Mouse (Mus musculus) embryonic fibroblast, embryonic 13.5 days (primary cell): ENCODE data around the gene Ruvbl2. TPM values are rescaled to one million over a fixed set of nuclear protein-coding genes. Genes with fewer than 3 reads are reported as not detected.

ENCODE experiments used
- H3K27ac ChIP-seq: 2 replicates; pipeline ENCODE4 v1.5.1; 2012; ENCODE audit warnings: low read length, control low read depth, inconsistent platforms; ENCODE audit not compliant: insufficient read depth
- H3K4me1 ChIP-seq: 2 replicates; pipeline ENCODE4 v1.6.1; 2011; ENCODE audit warnings: low read length; ENCODE audit not compliant: control insufficient read depth, insufficient read depth
- H3K4me3 ChIP-seq: 2 replicates; pipeline ENCODE4 v1.5.1; 2011; ENCODE audit warnings: mild to moderate bottlenecking, control low read depth, low read length; ENCODE audit not compliant: insufficient read depth
- CTCF ChIP-seq: IDR thresholded peaks from 2 replicates; pipeline ENCODE4 v1.5.1; 2011; ENCODE audit warnings: mild to moderate bottlenecking, control low read depth, low read length, moderate library complexity, borderline replicate concordance; ENCODE audit not compliant: insufficient read depth
- POLR2A ChIP-seq: IDR thresholded peaks from 2 replicates; pipeline ENCODE4 v1.6.1; 2011; ENCODE audit warnings: low read depth, mild to moderate bottlenecking, control low read depth, low read length, moderate library complexity
- polyA plus RNA-seq: library from polyadenylated mRNA; stranded (reverse); fragments of >200 nt; gene quantifications from 2 replicates; pipeline ENCODE4 v1.2.4, GENCODE M21; 2011; ENCODE audit warnings: low read depth; ENCODE audit not compliant: missing spikeins, insufficient read length

The Ruvbl2 gene
- polyA plus RNA-seq, 1 experiment: 74.6 TPM

- TF ChIP-seq CTCF: no peak
- no peak for TF ChIP-seq POLR2A
- Histone ChIP-seq H3K4me1 (0 out of 2 replicates have a peak, but pooled peaks cover 5% of the 10 kb centered on the region), H3K27ac (0 out of 2 replicates have a peak overlapping the region, but pooled peaks have one; percentile 11), H3K4me3 (peak overlapping the region; percentile 98)
These were observed 4.1 kb downstream of the Ruvbl2 start for GRCm38 (mm10) chr7:45433835-45434202.

- Histone ChIP-seq H3K27ac (no peak overlapping the region), H3K4me1 (no peaks in the 10 kb centered on the region), H3K4me3 (no peak overlapping the region)
- TF ChIP-seq POLR2A: no peak
- TF ChIP-seq CTCF: no peak
These were observed 11.3 kb downstream of the Ruvbl2 start for GRCm38 (mm10) chr7:45426556-45426955.

GRCm38 (mm10) chr7:45421194-45421593 lies 16.7 kb downstream of the Ruvbl2 start:
- Histone ChIP-seq H3K4me3 (no peak overlapping the region), H3K27ac (no peak overlapping the region), H3K4me1 (no peaks in the 10 kb centered on the region)
- no peak for TF ChIP-seq CTCF
- no peak for TF ChIP-seq POLR2A

- no peak for TF ChIP-seq CTCF
- no peak for TF ChIP-seq POLR2A
- Histone ChIP-seq H3K4me3 (no peak within 1 kb of the TSS), H3K27ac (no peak within 1 kb of the TSS), H3K4me1 (no peaks in the 10 kb centered on the region)
These were observed 17.3 kb downstream of the Ruvbl2 start, which contains the start of gene Lhb for GRCm38 (mm10) chr7:45420615-45420919. TSS of gene Lhb (plus strand) at chr7:45420820.

- Histone ChIP-seq H3K4me3 (no peak overlapping the region), H3K4me1 (no peaks in the 10 kb centered on the region), H3K27ac (no peak overlapping the region)
- TF ChIP-seq POLR2A (no peak), CTCF (no peak)
These were observed 17.9 kb downstream of the Ruvbl2 start for GRCm38 (mm10) chr7:45419859-45420614.

GRCm38 (mm10) chr7:45417962-45418492 lies 19.9 kb downstream of the Ruvbl2 start:
- no peak overlapping the region for H3K27ac ChIP-seq
- TF ChIP-seq CTCF: no peak
- no peak for TF ChIP-seq POLR2A
- H3K4me1 ChIP-seq: no peaks in the 10 kb centered on the region
- H3K4me3 ChIP-seq: no peak overlapping the region

- no peak overlapping the region for H3K4me3 ChIP-seq
- H3K27ac ChIP-seq: no peak overlapping the region
These were observed 22.3 kb downstream of the Ruvbl2 start for GRCm38 (mm10) chr7:45415636-45416035.

GRCm38 (mm10) chr7:45414740-45415224 lies 23.1 kb downstream of the Ruvbl2 start:
- TF ChIP-seq CTCF (no peak), POLR2A (no peak)
- H3K4me3 ChIP-seq: no peak overlapping the region
- H3K4me1 ChIP-seq: no peaks in the 10 kb centered on the region
- H3K27ac ChIP-seq: no peak overlapping the region

More at GRCm38 (mm10) chr7:45415636-45416035, 22.3 kb downstream of the Ruvbl2 start:
- no peaks in the 10 kb centered on the region for H3K4me1 ChIP-seq
- TF ChIP-seq CTCF: no peak
- TF ChIP-seq POLR2A: no peak

GRCm38 (mm10) chr7:45413864-45414739 lies 23.8 kb downstream of the Ruvbl2 start:
- TF ChIP-seq POLR2A (no peak), CTCF (no peak)
- Histone ChIP-seq H3K4me3 (peak overlapping the region; percentile 24; the same call in 1 of the 2 replicates), H3K27ac (no peak overlapping the region), H3K4me1 (no peaks in the 10 kb centered on the region)
